Mouse (Mus musculus) lung, adult 2 months (tissue): ENCODE measurements at regions not wholly inside any gene's neighbourhood (a gene's known extent, or its start where the extent isn't known, plus 50 kb on each side); places are given as distances from the start of the nearest gene placed in this dataset.

ENCODE experiments used
- CTCF ChIP-seq: fragments of 200-500 bp; IDR thresholded peaks from 2 replicates; pipeline ENCODE4 v1.5.1; 2011; ENCODE audit warnings: mild to moderate bottlenecking, low read length, control low read depth; ENCODE audit not compliant: insufficient read depth
- POLR2A ChIP-seq: fragments of 200-500 bp; IDR thresholded peaks from 2 replicates; pipeline ENCODE4 v1.6.1; 2011; ENCODE audit warnings: low read depth, mild to moderate bottlenecking, control low read depth, low read length, borderline replicate concordance; ENCODE audit errors: extremely low read depth

- TF ChIP-seq POLR2A: no peak
- no peak for TF ChIP-seq CTCF
Measured at GRCm38 (mm10) chr10:118558848-118559247, 118.0 kb downstream of the Ifng start.
